Mouse (Mus musculus): ENCODE results near the gene Metrnl.
"Not testable (repeated sequence)": the region's sequence is repeated elsewhere in the genome, so short reads cannot be mapped to it uniquely, and the experiment has no call there.

Metrnl gene

GRCm38 (mm10) chr11:121701244-121701643 lies at the start of gene Metrnl:
Metrnl (plus strand) TSS chr11:121701544.
- DNase-seq (ENCODE audit: extremely low spot score, low read depth, low spot score) = no peak

- DNase-seq (ENCODE audit: extremely low spot score, low read depth, low spot score) = no peak
Measured at GRCm38 (mm10) chr11:121651556-121651955, 49.8 kb upstream of the Metrnl start.

GRCm38 (mm10) chr11:121651983-121652382 lies 49.4 kb upstream of the Metrnl start:
- no peak for DNase-seq (ENCODE audit: extremely low spot score, low read depth, low spot score)

- peak; percentile 26 for DNase-seq (ENCODE audit: extremely low spot score, low read depth, low spot score)
Measured at GRCm38 (mm10) chr11:121652547-121653305, 48.6 kb upstream of the Metrnl start.

DNA sequence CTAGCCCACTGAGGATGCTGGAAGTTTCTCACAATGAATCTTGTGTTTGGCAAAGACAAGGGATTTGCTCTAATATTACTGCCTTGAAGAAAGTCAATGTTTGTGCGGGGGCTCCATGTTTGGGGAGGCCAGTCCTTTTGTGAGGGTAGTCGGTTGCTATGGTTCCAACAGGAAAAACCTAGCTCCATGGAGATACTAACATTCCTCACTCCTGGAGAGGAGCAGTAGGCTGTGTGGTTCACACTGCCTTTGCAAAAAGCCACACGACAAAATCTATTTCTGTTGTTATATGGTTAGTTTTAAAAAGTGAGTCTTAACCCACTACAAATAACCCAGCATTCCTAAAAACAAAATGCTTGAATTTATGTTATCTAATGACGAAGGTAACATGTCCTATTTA lies 47.7 kb upstream of the Metrnl start:
- no peak for DNase-seq (ENCODE audit: extremely low spot score, low read depth, low spot score)

GRCm38 (mm10) chr11:121654406-121654945 lies 46.9 kb upstream of the Metrnl start:
- no peak for DNase-seq (ENCODE audit: extremely low spot score, low read depth, low spot score)

GRCm38 (mm10) chr11:121655166-121655806 lies 46.1 kb upstream of the Metrnl start:
- no peak for DNase-seq (ENCODE audit: extremely low spot score, low read depth, low spot score)

DNA sequence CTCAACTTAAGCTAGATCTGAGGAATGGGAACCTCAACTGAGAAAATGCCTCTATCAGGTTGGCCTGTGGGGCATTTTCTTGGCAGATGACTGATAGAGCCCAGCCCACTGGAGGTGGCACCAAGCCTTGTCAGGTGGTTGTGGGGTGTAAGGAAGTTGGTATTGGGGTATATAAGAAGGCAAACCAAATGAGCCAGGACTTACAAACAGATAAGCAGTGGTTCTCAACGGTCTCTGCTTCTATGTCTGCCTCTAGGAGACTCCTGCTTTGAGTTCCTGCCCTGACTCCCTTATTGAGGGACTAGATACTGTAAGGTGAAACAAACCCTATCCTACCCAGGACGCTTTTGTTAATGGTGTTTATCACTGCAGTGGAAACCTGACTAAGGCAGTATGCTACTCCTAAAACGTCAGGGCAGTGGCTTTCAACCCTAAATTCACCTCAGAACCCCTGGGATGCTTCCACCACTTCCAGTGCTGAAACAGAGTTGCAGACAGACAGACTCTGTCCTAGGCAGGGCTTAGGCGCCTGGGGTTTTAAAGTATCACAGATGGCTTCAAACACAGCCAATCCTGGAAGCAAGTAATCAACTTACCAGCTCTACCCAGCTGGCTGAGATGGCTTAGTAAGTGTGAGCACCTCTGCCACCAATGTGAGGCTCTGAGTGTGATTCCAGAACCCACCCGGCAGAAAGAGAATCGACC lies 45.4 kb upstream of the Metrnl start:
- DNase-seq (ENCODE audit: extremely low spot score, low read depth, low spot score) = no peak

DNA sequence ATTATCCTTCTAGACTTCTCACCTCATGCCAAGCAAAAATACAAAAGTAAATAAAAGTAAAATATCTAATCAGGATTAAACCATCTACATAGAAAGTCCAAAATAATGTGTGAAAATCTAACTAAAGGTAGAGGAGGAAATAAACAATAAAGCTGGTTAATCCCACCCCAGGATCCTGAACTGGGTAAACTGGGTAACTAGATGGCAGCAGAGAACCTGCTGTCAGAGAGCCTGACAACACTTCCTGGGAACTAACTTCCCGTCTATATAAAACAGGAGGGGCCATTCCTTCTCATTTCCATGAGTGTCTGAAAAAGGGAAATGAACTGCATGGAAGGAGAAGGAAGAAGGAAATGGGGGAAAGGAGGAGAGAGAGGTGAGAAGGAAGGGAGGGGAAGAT lies 43.2 kb upstream of the Metrnl start:
- DNase-seq (ENCODE audit: extremely low spot score, low read depth, low spot score) = no peak

DNA sequence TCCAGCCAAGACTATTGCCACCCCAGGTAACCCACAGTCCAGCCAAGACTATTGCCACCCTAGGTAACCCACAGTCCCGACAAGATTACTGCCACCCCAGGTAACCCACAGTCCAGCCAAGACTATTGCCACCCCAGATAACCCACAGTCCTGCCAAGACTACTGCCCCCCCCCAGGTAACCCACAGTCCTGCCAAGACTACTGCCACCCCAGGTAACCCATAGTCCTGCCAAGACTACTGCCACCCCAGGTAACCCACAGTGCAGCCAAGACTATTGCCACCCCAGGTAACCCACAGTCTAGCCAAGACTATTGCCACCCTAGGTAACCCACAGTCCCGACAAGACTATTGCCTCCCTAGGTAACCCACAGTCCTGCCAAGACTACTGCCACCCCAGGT lies 40.7 kb upstream of the Metrnl start:
- DNase-seq (ENCODE audit: extremely low spot score, low read depth, low spot score) = not testable (repeated sequence)

GRCm38 (mm10) chr11:121661116-121661515 lies 40.2 kb upstream of the Metrnl start:
- no peak for DNase-seq (ENCODE audit: extremely low spot score, low read depth, low spot score)

GRCm38 (mm10) chr11:121667541-121667940 lies 33.8 kb upstream of the Metrnl start:
- no peak for DNase-seq (ENCODE audit: extremely low spot score, low read depth, low spot score)

- no peak for DNase-seq (ENCODE audit: extremely low spot score, low read depth, low spot score)
Measured at GRCm38 (mm10) chr11:121668776-121669175, 32.6 kb upstream of the Metrnl start.

DNA sequence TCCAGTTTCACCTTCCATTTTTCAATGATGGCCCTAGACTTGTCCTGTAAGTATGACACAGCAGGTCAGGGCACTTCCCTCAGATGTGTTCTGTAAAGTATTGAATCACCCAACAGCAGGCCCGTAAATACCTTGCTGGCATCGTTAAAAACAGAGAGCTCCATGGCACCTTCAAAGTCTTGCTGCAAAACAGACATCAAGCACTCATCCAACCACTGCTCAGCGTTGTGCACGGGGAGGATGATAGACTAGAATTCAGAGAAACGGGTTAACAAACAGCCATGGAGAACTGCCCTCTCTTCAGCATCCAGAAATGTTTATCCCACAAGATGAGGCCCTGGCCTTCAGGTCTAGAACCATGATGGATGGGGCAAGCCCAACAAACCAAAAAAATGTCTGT lies 30.4 kb upstream of the Metrnl start:
- no peak for DNase-seq (ENCODE audit: extremely low spot score, low read depth, low spot score)

DNA sequence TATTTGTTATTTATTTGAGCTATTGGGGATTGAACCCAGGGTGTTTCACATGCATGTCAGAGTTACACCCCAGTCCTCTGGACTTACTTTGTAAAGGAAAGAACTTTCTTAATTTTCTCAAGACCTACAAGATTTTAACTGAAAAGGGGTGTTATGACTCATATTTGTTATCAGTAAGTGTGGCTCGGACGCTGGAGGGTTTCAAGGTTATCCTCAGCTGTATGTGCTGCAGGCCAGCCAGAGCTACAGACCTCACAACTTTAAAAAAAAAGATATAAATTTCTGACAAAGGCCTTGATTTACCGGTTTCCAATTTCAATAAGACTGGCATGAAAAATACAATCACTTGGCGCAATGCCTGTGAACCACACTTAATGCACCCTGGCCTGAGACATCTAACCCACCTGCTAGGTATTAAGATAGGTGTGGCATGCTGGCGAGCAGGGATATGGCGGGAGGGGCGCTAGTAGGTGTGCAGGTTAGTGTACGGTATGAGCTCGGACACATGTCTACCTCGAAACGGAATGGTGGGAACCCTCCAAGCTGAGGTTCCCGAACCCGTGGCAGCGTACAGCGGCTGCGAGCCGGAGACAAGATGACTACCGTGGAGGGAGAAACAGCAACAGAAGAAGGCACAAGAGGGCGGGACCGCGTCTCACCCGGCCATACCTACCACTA lies 28.9 kb upstream of the Metrnl start:
- DNase-seq (ENCODE audit: extremely low spot score, low read depth, low spot score) = peak; percentile 2

DNA sequence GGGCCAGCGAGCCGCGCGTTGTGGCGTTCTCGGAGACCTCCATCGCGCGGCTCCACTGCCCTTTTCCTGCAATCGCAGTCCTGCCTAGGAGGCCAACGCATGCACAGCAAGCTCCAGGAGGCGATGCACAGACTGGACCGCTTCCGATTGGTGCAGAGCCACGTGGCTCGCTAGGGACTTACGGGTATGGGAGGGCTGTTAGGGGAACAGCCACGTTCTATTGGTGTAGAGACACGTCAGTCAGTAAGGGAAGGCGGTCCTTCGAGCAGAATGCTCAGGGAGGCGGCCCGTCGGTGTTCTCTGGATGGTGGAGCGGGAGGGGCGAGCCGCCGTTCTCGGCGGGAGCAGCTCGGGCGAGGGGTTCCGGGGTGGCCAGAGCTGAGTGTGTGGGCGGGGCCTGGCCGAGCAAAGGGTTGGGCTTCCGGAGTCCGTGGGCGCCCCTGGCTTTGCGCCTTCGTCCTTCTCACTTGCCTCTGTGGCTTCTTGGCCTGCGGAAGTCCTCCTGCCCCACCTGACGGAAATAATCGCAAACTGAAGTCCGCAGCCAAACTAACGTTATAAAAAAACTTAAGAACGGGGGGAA lies 28.3 kb upstream of the Metrnl start, which contains the start of gene B3gntl1:
B3gntl1 (minus strand) TSS at position 164 of the 583 bp plus-strand sequence.
- peak; percentile 99 for DNase-seq (ENCODE audit: extremely low spot score, low read depth, low spot score)

DNA sequence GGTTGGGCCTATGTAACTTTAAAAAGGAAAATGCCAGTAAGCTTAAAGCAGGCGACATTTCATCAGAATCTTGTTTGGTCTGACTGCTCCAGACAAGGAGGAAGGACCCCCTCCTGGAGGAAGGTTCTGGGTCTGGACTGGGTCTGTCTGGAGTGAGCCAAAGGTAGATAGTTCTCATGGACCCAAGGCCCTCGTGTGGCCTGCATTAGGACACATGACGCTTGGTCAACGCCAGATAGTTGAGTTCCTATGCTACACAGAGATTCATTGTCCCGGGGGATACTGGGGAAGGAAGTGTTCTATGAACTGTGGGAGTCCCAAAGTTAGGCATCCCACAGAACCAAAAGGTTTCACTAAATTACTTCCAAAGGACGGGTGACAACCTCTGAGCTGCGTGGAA lies 27.7 kb upstream of the Metrnl start:
- no peak for DNase-seq (ENCODE audit: extremely low spot score, low read depth, low spot score)

DNA sequence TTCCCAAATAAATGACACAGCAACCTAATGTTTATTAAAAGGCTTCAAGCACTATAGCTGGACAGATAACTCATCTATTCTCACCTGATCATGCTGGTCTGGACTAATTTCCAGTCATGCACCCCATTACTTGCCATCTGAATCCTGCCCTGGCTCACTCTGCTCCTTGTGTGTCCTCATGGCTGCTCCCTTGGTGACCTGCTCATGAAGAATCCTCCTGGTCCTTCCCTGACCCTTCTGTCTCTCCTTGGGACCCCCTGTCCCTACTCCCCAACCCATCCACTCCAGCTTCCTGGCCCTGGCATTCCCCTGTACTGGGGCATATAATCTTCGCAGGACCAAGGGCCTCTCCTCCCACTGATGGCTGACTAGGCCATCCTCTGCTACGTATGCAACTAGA lies 24.5 kb upstream of the Metrnl start:
- no peak for DNase-seq (ENCODE audit: extremely low spot score, low read depth, low spot score)

GRCm38 (mm10) chr11:121679581-121679980 lies 21.8 kb upstream of the Metrnl start:
- no peak for DNase-seq (ENCODE audit: extremely low spot score, low read depth, low spot score)

- DNase-seq (ENCODE audit: extremely low spot score, low read depth, low spot score) = no peak
Measured at GRCm38 (mm10) chr11:121680750-121681149, 20.6 kb upstream of the Metrnl start.

DNA sequence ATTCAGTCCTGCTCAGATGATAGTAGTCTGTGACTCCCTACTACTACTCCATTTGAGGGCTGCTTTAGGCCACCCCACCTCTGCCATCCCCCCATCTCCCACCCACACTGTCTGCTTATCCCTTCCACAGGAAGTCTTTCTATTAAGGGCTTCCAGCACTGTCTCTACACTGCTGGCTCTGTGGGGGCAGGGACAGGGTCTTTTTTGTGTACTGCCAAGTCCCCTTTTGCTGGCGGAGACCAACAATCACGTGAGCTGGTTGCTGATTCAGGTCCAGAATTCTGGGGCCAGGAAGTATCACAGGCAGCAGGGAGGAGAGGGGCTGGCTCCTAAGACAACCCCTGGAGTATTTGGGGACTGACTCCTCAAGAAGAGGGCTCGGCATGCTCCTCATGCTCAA lies 18.1 kb upstream of the Metrnl start:
- no peak for DNase-seq (ENCODE audit: extremely low spot score, low read depth, low spot score)

Data from hindlimb bud, embryonic 11.5 days (tissue).